Mouse (Mus musculus): ENCODE results near the gene Sptbn4. TPM values are rescaled to one million over a fixed set of nuclear protein-coding genes. Genes with fewer than 3 reads are reported as not detected.
A peak's percentile ranks its signal among the peaks of the same experiment; 100 is the strongest.

Sptbn4 gene
- polyA plus RNA-seq, 2 experiments: 0.06 TPM

GRCm38 (mm10) chr7:27455273-27455672 is 7.8 kb upstream of the Sptbn4 start:
- Histone ChIP-seq H3K9me3 (ENCODE audit: control insufficient read depth, low read length) (no peaks in the 10 kb centered on the region), H3K4me3 (ENCODE audit: insufficient read depth in 1 of 2, low read depth in 2 of 2, low read length in 2 of 2) (no peak overlapping the region), H3K36me3 (replicated peaks; ENCODE audit: control insufficient read depth, insufficient read depth, low read depth) (peaks cover 100% of the 10 kb centered on the region), H3K4me1 (replicated peaks; ENCODE audit: control insufficient read depth in 2 of 2, insufficient read depth in 2 of 2, low read length in 1 of 2) (peaks cover 66 to 70% of the 10 kb centered on the region in 2 experiments), H3K4me2 (ENCODE audit: low read depth) (peak overlapping the region; percentile 99), H3K27ac (peak overlapping the region; percentile 78), H3K9ac (replicated peaks) (no peak overlapping the region; the same call in 1 of the 2 replicates), H3K27me3 (ENCODE audit: control insufficient read depth, insufficient read depth, low read length) (no peaks in the 10 kb centered on the region)
- ATAC-seq (ENCODE audit: insufficient read depth) (no peak), DNase-seq (ENCODE audit: low read depth in 3 of 3, low spot score in 3 of 3) (no peak)
- WGBS (ENCODE audit: insufficient replicate concordance): 78% methylated on average over 3 of the region's 3 CpGs
- no peak for TF ChIP-seq EP300 (IDR thresholded peaks at IDR 0.05; ENCODE audit: low read depth)
- TF ChIP-seq CTCF (IDR thresholded peaks at IDR 0.05; ENCODE audit: low read depth): 0 out of 2 replicates have a peak, but pooled peaks have one; percentile 2

GRCm38 (mm10) chr7:27454461-27455121 is 7.1 kb upstream of the Sptbn4 start:
- DNase-seq (ENCODE audit: low read depth in 3 of 3, low spot score in 3 of 3) (peak in 1 of 3 experiments; percentile 57), ATAC-seq (ENCODE audit: insufficient read depth) (peak; percentile 65; the same call in 1 of the 2 replicates)
- no peaks in the 10 kb centered on the region for H3K9me3 ChIP-seq (ENCODE audit: control insufficient read depth, low read length)
- H3K4me2 ChIP-seq (ENCODE audit: low read depth): peak overlapping the region; percentile 99
- no peaks in the 10 kb centered on the region for H3K27me3 ChIP-seq (ENCODE audit: control insufficient read depth, insufficient read depth, low read length)
- H3K4me3 ChIP-seq (ENCODE audit: insufficient read depth in 1 of 2, low read depth in 2 of 2, low read length in 2 of 2): peak overlapping the region; percentile 10 to 21; a peak in 3 of 4 replicates
- H3K9ac ChIP-seq (replicated peaks): peak overlapping the region; percentile 23
- 0 out of 2 replicates have a peak, but pooled peaks have one; percentile 42 for TF ChIP-seq EP300 (IDR thresholded peaks at IDR 0.05; ENCODE audit: low read depth)
- TF ChIP-seq CTCF (IDR thresholded peaks at IDR 0.05; ENCODE audit: low read depth): no peak
- 19% methylated on average over 10 of the region's 10 CpGs for WGBS (ENCODE audit: insufficient replicate concordance)
- H3K4me1 ChIP-seq (replicated peaks; ENCODE audit: control insufficient read depth in 2 of 2, insufficient read depth in 2 of 2, low read length in 1 of 2): peaks cover 66 to 69% of the 10 kb centered on the region in 2 experiments
- peak overlapping the region; percentile 78 for H3K27ac ChIP-seq
- H3K36me3 ChIP-seq (replicated peaks; ENCODE audit: control insufficient read depth, insufficient read depth, low read depth): peaks cover 100% of the 10 kb centered on the region

DNA sequence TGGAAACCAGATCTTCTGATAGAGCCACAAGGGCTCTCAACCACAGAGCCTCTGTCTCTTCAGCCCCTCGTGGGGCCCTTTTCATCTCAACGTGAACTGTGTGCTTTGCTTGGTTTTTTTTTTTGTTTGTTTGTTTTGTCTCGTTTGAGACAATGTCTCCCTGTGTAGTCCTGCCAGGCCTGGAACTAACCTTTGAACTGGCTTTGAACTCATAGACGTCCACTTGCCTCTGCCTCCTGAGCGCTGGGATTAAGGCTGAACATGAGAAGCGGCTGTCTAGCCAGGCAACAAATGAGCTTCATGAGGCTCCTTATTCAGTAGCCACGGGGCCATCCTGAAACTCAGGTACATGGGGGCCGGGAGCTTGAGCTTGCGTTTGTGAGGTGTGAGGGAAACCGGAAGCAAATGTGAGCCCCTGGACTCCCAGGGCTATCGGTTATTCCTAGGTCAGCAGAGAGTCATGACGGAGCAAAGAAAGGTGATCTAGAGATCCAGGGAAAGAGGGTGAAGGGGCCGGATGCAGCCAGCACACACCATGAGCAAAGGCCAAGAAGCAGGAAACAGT is 4.8 kb upstream of the Sptbn4 start:
- Histone ChIP-seq H3K36me3 (replicated peaks; ENCODE audit: control insufficient read depth, insufficient read depth, low read depth) (peaks cover 79% of the 10 kb centered on the region), H3K27ac (peak overlapping the region; percentile 78), H3K4me2 (ENCODE audit: low read depth) (peak overlapping the region; percentile 99), H3K4me3 (ENCODE audit: insufficient read depth in 1 of 2, low read depth in 2 of 2, low read length in 2 of 2) (peak overlapping the region; percentile 26 to 100), H3K4me1 (replicated peaks; ENCODE audit: control insufficient read depth in 2 of 2, insufficient read depth in 2 of 2, low read length in 1 of 2) (peaks cover 50 to 55% of the 10 kb centered on the region in 2 experiments), H3K9me3 (ENCODE audit: control insufficient read depth, low read length) (no peaks in the 10 kb centered on the region), H3K9ac (replicated peaks) (peak overlapping the region; percentile 37), H3K27me3 (ENCODE audit: control insufficient read depth, insufficient read depth, low read length) (no peaks in the 10 kb centered on the region)
- ATAC-seq (ENCODE audit: insufficient read depth): no peak
- TF ChIP-seq CTCF (IDR thresholded peaks at IDR 0.05; ENCODE audit: low read depth) (no peak), EP300 (IDR thresholded peaks at IDR 0.05; ENCODE audit: low read depth) (no peak)
- DNase-seq (ENCODE audit: low read depth in 3 of 3, low spot score in 3 of 3): no peak
- WGBS (ENCODE audit: insufficient replicate concordance): 64% methylated on average over 13 of the region's 13 CpGs

DNA sequence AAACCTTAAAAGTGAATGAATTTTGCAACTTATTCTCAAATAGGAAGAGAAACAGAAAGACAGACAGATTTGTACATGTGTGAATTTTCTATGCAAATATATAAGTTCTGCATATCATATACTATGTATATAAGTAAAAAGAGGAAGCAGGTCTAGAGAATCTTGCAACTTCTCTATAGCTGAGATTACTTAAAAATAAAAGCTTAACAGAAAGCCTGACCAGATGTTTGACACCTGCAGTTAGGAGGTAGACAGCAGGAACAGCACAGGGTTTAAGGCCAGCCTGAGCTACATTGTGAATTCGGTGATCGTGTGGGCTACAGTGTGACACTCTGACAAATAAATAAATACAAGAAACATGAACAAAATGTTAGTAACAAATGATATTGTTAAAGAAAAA is 3.9 kb upstream of the Sptbn4 start:
- DNase-seq (ENCODE audit: low read depth in 3 of 3, low spot score in 3 of 3) (no peak), ATAC-seq (ENCODE audit: insufficient read depth) (no peak)
- peak overlapping the region; percentile 99 for H3K4me2 ChIP-seq (ENCODE audit: low read depth)
- 84% methylated on average over 2 of the region's 2 CpGs for WGBS (ENCODE audit: insufficient replicate concordance)
- H3K4me1 ChIP-seq (replicated peaks; ENCODE audit: control insufficient read depth in 2 of 2, insufficient read depth in 2 of 2, low read length in 1 of 2): peaks cover 56 to 59% of the 10 kb centered on the region in 2 experiments
- peak overlapping the region; percentile 11 to 100; a peak in 3 of 4 replicates for H3K4me3 ChIP-seq (ENCODE audit: insufficient read depth in 1 of 2, low read depth in 2 of 2, low read length in 2 of 2)
- H3K9ac ChIP-seq (replicated peaks): peak overlapping the region; percentile 99
- H3K27me3 ChIP-seq (ENCODE audit: control insufficient read depth, insufficient read depth, low read length): peaks cover 7% of the 10 kb centered on the region
- H3K36me3 ChIP-seq (replicated peaks; ENCODE audit: control insufficient read depth, insufficient read depth, low read depth): peaks cover 69% of the 10 kb centered on the region
- H3K27ac ChIP-seq: peak overlapping the region; percentile 99
- TF ChIP-seq CTCF (IDR thresholded peaks at IDR 0.05; ENCODE audit: low read depth): no peak
- TF ChIP-seq EP300 (IDR thresholded peaks at IDR 0.05; ENCODE audit: low read depth): no peak
- H3K9me3 ChIP-seq (ENCODE audit: control insufficient read depth, low read length): no peaks in the 10 kb centered on the region

GRCm38 (mm10) chr7:27449256-27449862 is 1.9 kb upstream of the Sptbn4 start:
- Histone ChIP-seq H3K4me1 (replicated peaks; ENCODE audit: control insufficient read depth in 2 of 2, insufficient read depth in 2 of 2, low read length in 1 of 2) (peaks cover 40 to 41% of the 10 kb centered on the region in 2 experiments), H3K36me3 (replicated peaks; ENCODE audit: control insufficient read depth, insufficient read depth, low read depth) (peaks cover 49% of the 10 kb centered on the region), H3K4me2 (ENCODE audit: low read depth) (peak overlapping the region; percentile 99), H3K4me3 (ENCODE audit: insufficient read depth in 1 of 2, low read depth in 2 of 2, low read length in 2 of 2) (peak overlapping the region; percentile 98 to 100), H3K27ac (peak overlapping the region; percentile 99), H3K9ac (replicated peaks) (peak overlapping the region; percentile 99), H3K9me3 (ENCODE audit: control insufficient read depth, low read length) (no peaks in the 10 kb centered on the region), H3K27me3 (ENCODE audit: control insufficient read depth, insufficient read depth, low read length) (peaks cover 27% of the 10 kb centered on the region)
- WGBS (ENCODE audit: insufficient replicate concordance): 9% methylated on average over 10 of the region's 10 CpGs
- DNase-seq (ENCODE audit: low read depth in 3 of 3, low spot score in 3 of 3) (peak; percentile 69 to 81 (median 70)), ATAC-seq (ENCODE audit: insufficient read depth) (peak; percentile 24; the same call in 1 of the 2 replicates)
- TF ChIP-seq EP300 (IDR thresholded peaks at IDR 0.05; ENCODE audit: low read depth): no peak
- peak; percentile 81 for TF ChIP-seq CTCF (IDR thresholded peaks at IDR 0.05; ENCODE audit: low read depth)
